Mouse (Mus musculus): ENCODE results near the gene Pomc. TPM values are rescaled to one million over a fixed set of nuclear protein-coding genes. Genes with fewer than 3 reads are reported as not detected.
"Not testable (repeated sequence)": the region's sequence is repeated elsewhere in the genome, so short reads cannot be mapped to it uniquely, and the experiment has no call there.

Pomc gene
- total RNA-seq, 2 experiments from 2014 or later: 2.2 to 2.5 TPM

DNA sequence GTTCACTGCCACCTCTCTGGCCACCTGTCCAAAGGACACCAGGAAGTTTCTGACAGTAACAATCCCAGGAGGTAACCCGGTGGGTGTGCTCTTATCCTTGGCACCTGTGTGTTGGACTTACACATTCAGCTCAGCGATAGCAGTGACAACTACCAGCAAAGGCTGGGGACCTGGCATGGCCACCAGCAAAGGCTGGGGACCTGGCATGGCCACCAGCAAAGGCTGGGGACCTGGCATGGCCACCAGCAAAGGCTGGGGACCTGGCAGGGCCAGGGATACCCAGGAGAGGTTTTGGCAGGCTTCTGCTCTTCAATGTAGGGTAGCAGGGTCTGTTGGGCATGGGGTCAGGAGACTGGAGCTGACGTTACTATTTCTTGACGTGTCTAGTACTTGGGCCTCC is 12.4 kb downstream of the Pomc start:
- DNase-seq (ENCODE audit: low spot score in 2 of 2): no peak

DNA sequence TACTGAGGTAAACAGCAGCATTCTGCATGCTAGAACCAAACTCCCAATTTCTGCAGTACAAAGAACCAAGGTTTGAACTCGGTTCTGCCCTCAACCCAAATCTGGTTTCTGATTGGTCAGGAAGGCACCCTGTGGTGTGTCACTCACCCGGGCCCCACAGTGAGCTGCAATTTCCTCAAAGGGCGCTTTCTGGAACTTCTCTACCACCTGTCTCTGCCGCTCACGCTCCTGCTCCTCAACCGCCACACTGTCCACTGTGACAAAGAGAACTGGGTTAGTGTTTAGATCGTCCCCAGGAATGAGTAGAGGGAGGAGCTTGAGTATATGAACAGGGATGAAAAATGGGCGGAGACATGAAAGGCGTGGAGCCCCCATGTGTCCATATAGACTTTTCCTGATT is 13.6 kb downstream of the Pomc start:
- no peak for DNase-seq (ENCODE audit: low spot score in 2 of 2)

DNA sequence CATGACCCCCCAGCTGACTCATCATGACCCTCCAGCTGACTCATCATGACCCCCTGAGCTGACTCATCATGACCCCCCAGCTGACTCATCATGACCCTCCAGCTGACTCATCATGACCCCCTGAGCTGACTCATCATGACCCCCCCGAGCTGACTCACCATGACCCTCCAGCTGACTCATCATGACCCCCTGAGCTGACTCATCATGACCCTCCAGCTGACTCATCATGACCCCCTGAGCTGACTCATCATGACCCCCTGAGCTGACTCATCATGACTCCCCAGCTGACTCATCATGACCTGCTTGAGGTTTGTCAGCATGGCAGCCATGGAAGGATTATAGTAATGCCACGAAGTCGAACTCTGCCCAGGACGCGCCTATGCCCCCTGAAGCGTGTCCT is 18.4 kb downstream of the Pomc start:
- DNase-seq (ENCODE audit: low spot score in 2 of 2): not testable (repeated sequence)

GRCm38 (mm10) chr12:3980991-3981349 is 26.2 kb downstream of the Pomc start:
- no peak for DNase-seq (ENCODE audit: low spot score in 2 of 2)

DNA sequence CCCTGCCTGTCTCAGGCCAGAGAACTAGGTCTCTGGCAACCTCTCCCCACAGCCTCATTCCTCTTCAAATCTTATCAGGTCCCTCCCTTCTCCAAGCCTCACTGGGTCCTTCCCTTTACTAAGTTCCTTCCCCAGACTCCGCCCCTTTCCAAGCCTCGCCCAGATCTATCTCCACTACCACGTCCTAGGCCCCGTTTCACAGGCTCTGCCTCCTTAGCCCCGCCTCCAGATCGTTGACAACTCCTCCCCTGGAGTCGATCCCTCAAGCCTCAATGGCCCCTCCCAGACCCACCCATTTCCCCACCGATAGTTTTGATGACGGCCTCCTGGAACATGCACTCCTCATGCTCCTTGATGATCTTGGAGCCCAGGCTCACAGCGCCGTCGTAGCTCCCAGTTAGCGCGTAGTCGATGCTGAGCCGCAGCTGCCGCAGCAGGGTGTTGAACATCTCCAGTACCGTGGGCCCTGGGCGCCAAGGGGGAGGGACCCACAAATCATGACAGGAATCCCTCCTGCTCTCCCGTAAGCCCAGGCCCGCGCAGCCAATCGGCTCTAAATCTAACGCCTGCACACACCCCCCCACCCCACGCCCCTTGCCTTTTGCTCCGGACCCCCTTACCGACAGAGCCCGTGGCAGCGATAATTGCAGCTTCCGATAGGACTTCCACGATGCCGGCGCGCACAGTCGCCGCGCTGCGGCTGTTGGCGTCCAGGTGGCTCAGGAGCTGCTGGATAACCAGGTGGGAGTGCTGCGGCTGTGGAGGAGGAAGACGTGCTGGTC is 26.8 kb downstream of the Pomc start:
- peak; percentile 67 to 78 for DNase-seq (ENCODE audit: low spot score in 2 of 2)

DNA sequence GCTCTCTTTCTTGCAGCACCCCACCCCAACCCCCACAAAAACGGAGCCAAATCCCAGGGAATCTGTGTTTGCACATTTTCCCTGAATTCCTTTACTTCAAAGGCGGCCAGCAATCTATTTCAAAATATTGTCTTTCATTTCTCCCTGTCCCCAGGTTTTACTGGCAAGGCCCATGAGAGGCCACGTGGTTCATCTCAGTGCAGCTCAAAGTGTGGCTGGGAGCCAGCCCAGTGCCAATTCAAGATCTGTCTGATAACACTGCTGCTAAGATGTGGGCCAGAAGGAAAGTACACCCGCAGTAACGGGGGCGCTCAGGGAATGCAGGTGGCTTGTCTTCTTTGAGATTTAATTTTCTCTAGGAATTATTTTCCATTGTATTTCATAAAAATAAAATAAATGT is 27.5 kb downstream of the Pomc start:
- DNase-seq (ENCODE audit: low spot score in 2 of 2): peak; percentile 43 to 60

DNA sequence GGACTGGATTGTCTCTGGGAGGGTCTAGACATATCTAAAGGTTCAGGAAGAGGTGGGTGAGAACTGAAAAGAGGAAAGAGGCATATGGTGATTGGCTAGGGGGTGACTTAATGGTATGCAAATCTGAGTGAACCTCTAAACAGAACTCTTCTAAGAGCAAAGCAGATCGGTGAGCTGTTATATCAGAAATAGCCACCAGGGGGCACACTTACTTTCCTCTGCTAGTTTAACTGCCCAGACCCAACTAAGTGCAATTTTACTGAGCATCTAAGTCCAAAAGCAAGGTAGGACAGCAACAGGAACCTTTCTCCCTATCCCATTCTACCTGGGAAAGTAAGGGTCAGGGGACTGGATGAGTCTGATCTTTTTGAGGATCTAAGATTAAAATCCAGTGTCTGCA is 29.0 kb downstream of the Pomc start:
- DNase-seq (ENCODE audit: low spot score in 2 of 2): peak; percentile 89

DNA sequence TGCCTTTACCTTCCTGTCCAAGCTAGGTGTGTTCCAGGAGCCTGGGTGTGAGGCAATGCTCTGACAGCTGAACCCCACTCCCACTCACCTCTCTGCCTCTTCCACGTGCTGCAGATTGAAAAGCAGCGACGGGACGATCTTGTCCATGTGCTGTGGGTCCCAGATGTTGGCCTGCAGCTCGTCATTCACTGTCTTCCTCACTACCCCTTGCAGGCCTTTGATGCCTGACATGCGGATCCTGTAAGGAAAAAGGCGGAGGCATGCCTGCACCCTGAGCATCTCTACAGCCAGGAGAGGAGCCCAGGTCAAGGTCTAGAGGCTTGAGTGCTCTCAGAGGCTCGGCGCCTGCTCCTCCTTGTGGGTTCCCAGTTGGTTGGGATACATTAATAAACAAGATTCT is 29.7 kb downstream of the Pomc start:
- no peak for DNase-seq (ENCODE audit: low spot score in 2 of 2)

GRCm38 (mm10) chr12:3989943-3990342 is 35.2 kb downstream of the Pomc start:
- no peak for DNase-seq (ENCODE audit: low spot score in 2 of 2)

- no peak for DNase-seq (ENCODE audit: low spot score in 2 of 2)
These were observed 36.3 kb downstream of the Pomc start for GRCm38 (mm10) chr12:3991047-3991446.

DNA sequence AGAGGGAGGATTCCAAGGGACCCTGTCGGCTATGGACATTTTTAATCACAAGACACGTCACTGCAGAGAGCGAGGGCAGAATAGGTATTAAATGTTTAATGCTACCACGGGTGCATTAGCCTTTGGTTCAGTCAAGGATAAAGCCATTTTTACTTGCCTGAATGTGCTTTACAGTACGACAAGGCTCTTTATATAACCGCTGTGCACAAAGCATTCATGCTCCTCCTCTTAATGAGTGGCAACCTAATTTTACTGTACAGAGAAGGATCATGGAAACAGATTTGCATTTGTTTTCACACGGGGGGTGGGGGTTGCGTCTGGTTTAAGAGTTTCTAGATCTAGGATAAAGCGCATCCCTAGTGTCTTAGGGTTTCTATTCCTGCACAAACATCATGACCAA is 42.0 kb downstream of the Pomc start:
- DNase-seq (ENCODE audit: low spot score in 2 of 2): no peak

- no peak for DNase-seq (ENCODE audit: low spot score in 2 of 2)
These were observed 45.7 kb downstream of the Pomc start for GRCm38 (mm10) chr12:4000406-4000805.

GRCm38 (mm10) chr12:4004648-4005047 is 49.9 kb downstream of the Pomc start:
- no peak for DNase-seq (ENCODE audit: low spot score in 2 of 2)

DNA sequence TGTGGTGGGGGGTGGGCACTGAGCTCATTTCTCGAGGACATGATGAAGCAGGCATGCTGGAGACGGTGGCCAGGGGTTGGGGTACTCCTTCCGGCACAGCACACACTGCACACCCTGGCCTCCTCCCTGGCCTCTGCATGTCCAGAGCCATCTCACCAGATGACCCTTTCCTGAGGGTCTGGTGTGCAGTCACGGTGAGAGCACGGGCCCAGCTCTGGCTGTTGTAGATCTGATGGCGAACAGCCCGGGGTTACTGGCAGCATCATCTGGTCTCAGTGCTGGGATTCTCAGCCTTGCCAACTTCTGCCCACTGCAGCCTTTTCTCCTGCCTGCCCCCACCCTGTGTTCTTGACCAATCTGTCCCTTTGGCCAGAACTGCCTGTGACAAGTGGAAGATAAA is 51.3 kb downstream of the Pomc start:
- peak in 1 of 2 experiments; percentile 53 for DNase-seq (ENCODE audit: low spot score in 2 of 2)

DNA sequence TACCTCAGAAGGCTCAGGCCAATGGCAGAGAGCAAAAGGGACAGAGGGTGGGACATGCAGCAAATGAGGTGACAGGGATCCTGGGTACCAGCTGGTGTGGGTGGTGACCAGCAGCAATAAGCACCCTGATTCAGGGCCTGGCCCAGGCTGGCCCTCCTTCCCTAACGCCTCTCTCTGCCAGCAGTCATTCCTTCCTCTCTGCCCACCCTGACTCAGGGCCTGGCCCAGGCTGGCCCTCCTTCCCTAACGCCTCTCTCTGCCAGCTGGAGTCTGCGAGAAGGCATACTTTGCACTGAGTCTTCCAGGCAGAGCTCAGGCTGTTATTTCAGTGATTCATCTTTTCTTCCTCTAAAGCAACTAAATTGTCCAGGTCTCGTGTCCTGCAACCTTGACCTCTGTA is 52.4 kb downstream of the Pomc start:
- peak in 1 of 2 experiments; percentile 58 for DNase-seq (ENCODE audit: low spot score in 2 of 2)

DNA sequence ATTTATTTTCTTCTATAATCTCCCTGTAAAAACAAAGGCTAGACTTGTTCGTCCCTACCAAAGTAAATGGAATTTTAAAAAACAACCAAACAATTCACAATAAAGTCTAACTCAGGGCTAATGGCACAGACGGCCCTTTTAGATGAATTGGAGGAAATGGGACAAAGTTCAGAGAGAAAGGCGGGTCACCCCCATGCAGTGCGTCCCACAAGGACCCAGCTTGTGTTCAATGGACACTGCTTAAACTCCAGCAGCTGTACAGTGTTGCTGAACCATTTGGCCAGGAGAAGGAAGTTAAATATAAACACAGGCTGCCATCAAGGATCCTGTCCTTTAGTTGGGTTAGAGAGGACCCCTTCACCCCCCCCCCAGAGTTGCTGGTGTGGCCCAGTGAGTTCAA is 53.0 kb downstream of the Pomc start:
- no peak for DNase-seq (ENCODE audit: low spot score in 2 of 2)

- no peak for DNase-seq (ENCODE audit: low spot score in 2 of 2)
These were observed 54.0 kb downstream of the Pomc start for GRCm38 (mm10) chr12:4008731-4009130.

Other genes with a start within 250 kb of the Pomc start
- 100 to 1,000 TPM; 288 to 295 TPM for gene Dnmt3a, start 148.9 kb upstream of the Pomc start, total RNA-seq (2021)
- 10 to 100 TPM; 95.3 to 97.8 TPM for gene Efr3b, start 84.0 kb downstream of the Pomc start, total RNA-seq (2021)
- gene Dnajc27, start 127.6 kb downstream of the Pomc start, total RNA-seq (2021): 10 to 100 TPM; 53.9 to 57.8 TPM
- 10 to 100 TPM; 45.8 to 48.1 TPM for gene Adcy3, start 178.2 kb downstream of the Pomc start, total RNA-seq (2021)